Mouse (Mus musculus) spleen, adult 2 months (tissue): ENCODE data around the gene Wdr59.

Experiments
- CTCF ChIP-seq: fragments of 200-500 bp; IDR thresholded peaks from 2 replicates; pipeline ENCODE4 v1.5.1; 2011; ENCODE audit warnings: mild to moderate bottlenecking, inconsistent platforms; ENCODE audit not compliant: insufficient read depth, insufficient read length, insufficient replicate concordance; ENCODE audit errors: extremely low read depth
- POLR2A ChIP-seq: fragments of 200-500 bp; IDR thresholded peaks from 2 replicates; pipeline ENCODE4 v1.6.1; 2011; ENCODE audit warnings: low read depth, low read length, inconsistent platforms

GRCm38 (mm10) chr8:111536978-111537764 is 15.3 kb upstream of the Wdr59 start:
- TF ChIP-seq CTCF (no peak), POLR2A (no peak)
